Mouse (Mus musculus): ENCODE results near the gene Procr.
"Not testable (repeated sequence)": the region's sequence is repeated elsewhere in the genome, so short reads cannot be mapped to it uniquely, and the experiment has no call there.

The Procr gene
- long read RNA-seq, experiment 1, transcript Procr-201 (4 exons, 1,597 nt), result major isoform, 18 of 22 reads
- long read RNA-seq, experiment 1, partial matches to known transcripts, result 3 of 22 reads
- long read RNA-seq, experiment 1, other reads (novel, unspliced or antisense), result 1 of 22 reads
- long read RNA-seq, experiment 2, transcript Procr-201 (4 exons, 1,597 nt), result major isoform, 108 of 129 reads
- long read RNA-seq, experiment 2, partial matches to known transcripts, result 6 of 129 reads
- long read RNA-seq, experiment 2, other reads (novel, unspliced or antisense), result 14 of 129 reads

DNA sequence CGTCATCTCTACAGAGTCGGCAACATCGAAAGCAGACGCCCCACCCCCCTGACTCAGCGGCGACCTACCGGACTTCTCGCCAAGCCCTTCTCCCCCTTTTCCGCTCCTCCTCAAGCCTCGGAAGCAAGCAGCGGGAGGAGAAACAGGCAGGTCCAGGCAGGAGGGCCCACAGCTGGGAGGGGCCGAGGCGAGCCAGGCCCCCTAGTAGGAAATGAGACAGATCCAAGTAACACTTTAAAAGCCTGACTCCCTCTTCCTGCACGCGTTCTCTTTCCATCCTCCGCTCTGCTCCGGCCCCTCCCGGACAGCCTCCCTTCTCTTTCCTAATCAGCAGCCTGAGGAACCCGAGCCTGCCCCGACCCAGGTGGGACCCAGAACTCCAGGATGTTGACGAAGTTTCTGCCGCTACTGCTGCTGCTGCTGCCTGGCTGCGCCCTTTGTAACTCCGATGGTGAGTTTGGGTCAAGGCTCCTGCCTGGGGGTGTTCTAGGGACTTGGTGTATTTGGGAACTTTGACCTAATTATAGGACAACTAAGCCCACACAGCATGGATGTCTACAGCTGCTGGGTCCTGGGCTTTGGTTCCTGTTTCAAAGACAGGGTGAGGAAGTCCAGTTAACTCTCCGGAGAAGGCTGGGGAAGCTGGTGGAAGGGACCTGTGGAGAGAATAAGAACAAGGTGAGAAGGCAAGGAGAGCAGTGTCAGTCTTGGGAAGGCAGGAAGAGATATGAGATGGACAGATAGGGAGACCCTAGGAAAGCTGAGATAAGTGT is at the start of gene Procr:
Procr (plus strand) TSS at position 104 of the 773 bp plus-strand sequence.
- intact Hi-C loops (cut with DNase I), result no loop called here

GRCm38 (mm10) chr2:155701399-155701919 is 49.5 kb upstream of the Procr start:
- intact Hi-C loops (cut with DNase I), result no loop called here

DNA sequence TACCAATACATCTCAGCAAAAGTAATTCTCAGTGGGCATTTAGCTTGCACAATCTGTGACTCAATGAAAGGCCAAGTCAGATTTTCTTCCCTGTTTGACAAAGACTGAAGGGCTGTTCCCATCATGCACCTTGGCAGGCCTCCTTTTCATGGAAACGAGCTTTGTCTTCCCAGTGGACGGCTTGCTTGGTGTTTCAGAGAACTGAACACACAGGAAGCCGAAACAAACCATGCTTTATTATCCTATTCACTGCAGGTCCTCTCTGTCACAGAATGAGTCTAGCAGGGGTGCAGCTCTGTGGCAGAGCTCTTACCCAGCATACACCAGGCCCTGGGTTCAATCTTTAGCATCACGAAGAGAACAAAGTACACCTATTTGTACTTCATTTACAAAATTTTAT is 47.3 kb upstream of the Procr start:
- intact Hi-C loops (cut with DNase I), result no loop called here

- intact Hi-C loops (cut with DNase I), result no loop called here
These were observed 43.7 kb upstream of the Procr start for GRCm38 (mm10) chr2:155707251-155707650.

DNA sequence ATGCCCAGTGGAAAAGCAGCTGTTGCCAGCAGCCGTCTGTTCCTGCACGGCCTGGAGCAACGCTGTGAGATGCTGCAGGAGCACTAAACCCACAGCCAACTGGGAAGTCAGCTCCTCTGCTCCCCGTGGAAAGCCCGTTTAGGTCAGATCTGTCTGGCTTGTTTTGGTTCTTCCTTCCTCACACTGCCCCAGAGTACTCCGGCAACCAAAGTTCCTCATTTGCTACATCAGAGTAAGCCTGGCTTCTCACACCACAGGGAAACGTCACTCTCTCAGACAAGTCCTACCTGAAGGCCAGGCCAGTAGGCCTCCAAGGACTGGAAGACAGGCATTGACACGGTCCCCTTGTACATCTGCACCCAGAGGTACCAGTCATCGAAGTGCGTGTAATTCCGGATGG is 40.4 kb upstream of the Procr start:
- intact Hi-C loops (cut with DNase I), result no loop called here

GRCm38 (mm10) chr2:155717082-155717990 is 33.6 kb upstream of the Procr start:
- intact Hi-C loops (cut with DNase I), result no loop called here

- intact Hi-C loops (cut with DNase I), result no loop called here
These were observed 30.3 kb upstream of the Procr start for GRCm38 (mm10) chr2:155720585-155720984.

- intact Hi-C loops (cut with DNase I), result no loop called here
These were observed 26.9 kb upstream of the Procr start for GRCm38 (mm10) chr2:155724036-155724435.

DNA sequence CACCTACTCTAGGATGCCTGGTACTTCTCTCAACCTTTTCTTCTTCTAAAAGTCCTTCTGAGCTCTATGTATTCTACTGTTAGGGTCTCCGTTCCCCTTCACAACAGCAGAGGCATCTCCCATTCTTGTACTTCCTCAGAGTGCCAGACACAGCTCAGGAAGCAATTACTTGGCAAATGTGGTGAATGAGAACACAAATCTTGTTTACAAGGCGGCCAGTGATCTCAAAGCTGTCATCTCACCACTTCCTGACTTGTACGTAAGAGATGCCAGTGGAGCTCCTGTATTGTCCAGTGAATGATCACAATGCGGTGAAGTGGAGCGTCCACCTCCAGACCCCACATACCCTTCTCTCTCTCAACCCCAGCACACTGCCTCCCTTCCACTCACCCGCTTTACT is 26.4 kb upstream of the Procr start:
- intact Hi-C loops (cut with DNase I), result no loop called here

DNA sequence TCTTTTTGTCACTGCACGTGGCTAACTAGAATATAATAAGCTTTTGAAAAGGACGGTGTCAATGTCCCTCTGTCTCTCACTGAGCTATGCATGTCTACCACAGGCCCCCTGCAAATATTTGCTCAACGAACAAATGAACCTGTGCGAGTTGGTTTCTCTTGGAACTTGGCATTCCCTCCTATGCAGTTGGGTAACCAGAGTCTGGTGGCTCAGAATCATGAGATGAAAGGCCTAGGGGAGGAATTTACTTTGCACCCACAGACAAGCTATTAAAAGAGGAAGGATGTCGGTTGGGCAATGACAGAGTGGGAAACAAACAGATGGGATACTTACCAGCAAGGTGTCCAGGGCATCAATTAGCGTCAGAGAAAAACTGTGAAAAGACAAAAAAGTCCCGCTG is 24.6 kb upstream of the Procr start:
- intact Hi-C loops (cut with DNase I), result no loop called here

DNA sequence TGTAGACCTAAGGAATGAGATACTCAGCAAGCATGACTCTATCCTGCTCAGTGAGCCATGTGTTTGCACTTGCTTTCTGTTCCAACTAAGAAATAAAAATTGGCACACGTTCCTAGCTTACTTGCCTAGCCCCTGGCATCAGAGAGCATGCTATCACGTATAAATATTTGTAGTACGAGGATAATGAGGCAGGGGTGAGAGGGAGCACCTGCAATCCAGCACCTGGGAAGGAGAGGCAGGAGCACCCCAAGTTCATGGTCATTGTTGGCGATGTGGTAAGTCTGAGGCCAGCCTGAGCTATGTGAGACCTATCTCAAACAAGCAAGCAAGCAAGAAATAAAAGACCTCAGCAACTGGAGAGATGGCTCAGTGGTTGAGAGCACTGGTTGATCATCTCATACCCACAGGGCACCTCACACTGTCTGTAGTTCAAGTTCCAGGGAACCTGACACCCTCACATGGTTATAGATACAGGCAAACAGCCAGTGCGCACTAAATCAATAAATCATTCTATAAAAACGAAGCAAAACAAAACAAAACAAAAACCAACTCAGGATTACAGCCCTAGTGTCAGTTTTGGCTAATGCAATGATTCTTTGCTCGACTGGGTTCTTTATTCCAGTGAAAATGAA is 23.0 kb upstream of the Procr start:
- intact Hi-C loops (cut with DNase I), result no loop called here

DNA sequence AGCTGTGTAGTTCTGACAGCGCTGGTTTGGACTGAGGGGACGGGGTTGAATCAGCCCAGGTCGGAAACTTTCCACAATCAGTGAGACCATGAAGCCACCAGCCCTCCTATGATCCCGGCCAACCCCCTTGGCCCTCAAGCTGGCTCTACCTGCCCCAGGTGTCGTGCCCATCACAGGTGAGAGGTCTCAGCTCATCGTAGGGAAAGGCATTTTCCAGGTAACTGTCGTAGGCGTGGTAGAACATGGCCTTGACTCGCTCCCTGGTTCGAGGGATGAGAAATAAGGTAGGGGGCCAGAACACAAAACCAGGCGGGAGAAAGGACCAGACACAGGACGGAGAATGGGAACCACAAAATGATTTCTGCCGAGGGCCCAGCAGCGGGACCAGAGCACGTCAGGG is 22.2 kb upstream of the Procr start:
- intact Hi-C loops (cut with DNase I), result no loop called here

DNA sequence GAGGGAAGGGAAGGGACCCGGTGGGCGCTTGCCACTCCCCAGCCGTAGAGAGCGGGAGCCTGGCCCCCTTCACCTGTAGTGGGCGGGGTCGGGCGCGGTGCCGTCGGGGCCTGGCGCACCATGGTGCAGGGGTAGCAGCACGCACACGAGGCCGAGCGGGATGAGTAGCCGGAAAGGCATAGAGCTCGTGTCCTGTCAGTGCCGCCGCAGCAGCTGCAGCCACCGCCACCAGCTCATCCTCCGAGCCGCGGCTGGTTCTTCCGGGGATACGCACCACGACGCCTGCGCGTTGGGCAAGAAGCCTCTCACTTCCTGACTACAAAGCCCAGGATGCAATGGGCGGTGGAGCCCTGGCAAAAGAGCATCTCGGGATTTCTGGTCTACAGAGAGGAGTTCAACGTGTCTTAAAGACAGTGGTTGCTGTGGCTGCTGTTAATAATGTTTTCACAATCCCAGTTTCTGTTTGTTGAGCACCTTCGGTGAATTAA is 21.7 kb upstream of the Procr start, which contains the start of gene Edem2:
Edem2 (minus strand) TSS at position 318 of the 488 bp plus-strand sequence.
- intact Hi-C loops (cut with DNase I), result no loop called here

DNA sequence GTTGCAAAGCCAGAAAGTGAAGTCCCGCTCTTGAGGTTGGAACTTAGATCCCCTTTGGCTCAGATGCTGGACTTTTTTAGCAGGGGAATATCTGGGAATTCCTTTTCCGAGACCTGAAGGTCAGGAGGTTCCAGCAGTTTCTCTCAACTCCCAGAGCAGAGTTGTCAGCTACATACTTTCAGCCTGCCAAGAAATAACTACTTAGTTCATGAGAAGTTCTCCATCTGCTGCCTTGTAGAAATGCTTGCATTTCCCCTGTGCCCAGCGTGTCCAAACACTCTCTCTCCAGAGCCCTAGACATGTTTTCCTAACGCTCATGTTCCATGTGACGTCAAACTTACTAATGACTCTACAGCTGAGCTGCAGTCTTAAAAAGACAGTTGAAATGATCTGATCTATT is 15.8 kb upstream of the Procr start:
- intact Hi-C loops (cut with DNase I), result no loop called here

DNA sequence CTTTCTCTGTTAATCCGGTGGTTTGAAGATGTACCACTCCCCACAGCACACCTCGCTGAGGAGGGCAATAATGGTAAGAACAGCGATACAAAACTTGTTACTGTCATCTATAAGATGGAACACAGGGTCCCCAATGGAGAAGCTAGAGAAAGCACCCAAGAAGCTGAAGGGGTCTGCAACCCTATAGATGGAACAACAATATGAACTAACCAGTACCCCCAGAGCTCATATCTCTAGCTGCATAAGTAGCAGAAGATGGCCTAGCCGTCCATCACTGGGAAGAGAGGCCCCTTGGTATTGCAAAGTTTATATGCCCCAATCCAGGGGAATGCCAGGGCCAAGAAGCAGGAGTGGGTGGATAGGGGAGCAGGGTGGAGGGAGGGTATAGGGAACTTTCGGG is 15.2 kb upstream of the Procr start, which contains the start of gene Gm17581:
Gm17581 (minus strand) TSS at position 101 of the 400 bp plus-strand sequence.
- intact Hi-C loops (cut with DNase I), result not testable (repeated sequence)

GRCm38 (mm10) chr2:155736936-155737335 is 14.0 kb upstream of the Procr start:
- intact Hi-C loops (cut with DNase I), result no loop called here

DNA sequence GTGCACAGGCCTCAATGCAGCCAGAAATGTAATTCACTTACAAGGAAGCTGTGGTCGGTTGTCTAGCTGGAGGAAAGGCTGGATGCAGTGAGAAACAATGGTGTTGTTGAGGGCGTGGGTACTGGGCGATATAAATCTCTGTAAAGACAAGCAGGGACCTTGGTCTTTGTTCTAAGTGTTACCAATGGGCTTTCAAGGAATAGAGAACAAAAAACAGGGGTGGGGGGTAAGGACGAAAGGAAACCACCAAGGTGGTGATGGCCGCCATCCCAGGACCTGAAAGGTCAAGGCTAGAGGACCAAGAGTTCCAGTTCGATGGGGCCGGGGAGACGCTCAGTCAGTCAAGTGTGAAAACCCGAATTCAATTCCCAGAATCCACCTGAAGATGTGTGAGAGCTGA is 13.1 kb upstream of the Procr start:
- intact Hi-C loops (cut with DNase I), result no loop called here

- intact Hi-C loops (cut with DNase I), result no loop called here
These were observed 8.7 kb upstream of the Procr start for GRCm38 (mm10) chr2:155742211-155742610.

- intact Hi-C loops (cut with DNase I), result no loop called here
These were observed 8.0 kb upstream of the Procr start for GRCm38 (mm10) chr2:155742931-155743337.

DNA sequence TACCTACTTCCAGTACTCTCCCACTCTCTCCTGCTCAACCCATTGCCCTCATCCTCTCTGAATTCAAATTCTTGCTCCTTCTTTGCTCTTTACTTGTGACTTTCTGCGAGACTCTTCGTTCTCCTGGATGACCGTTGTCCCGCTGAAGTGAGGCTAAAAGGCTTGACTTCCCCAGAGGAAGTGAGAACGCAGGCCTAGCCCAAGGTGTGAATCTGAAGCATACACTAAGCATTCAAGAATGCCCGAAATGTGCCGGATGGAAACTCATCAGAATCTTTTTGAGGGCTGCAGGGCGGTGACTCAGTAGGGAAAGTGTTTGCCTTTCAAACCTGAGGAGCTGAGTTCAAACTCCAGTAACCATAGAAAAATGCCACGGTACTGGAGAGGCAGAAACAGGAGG is 7.6 kb upstream of the Procr start:
- intact Hi-C loops (cut with DNase I), result no loop called here

- intact Hi-C loops (cut with DNase I), result no loop called here
These were observed 5.4 kb upstream of the Procr start for GRCm38 (mm10) chr2:155745487-155745886.

Data from adrenal gland (tissue).